Mouse (Mus musculus) brain, embryonic 14.5 days (tissue): ENCODE measurements around the gene Mab21l1.

ENCODE experiments used
- CTCF ChIP-seq: fragments of 200-500 bp; IDR thresholded peaks from 2 replicates; pipeline ENCODE4 v1.5.1; 2012; ENCODE audit warnings: inconsistent platforms, mild to moderate bottlenecking, moderate library complexity, borderline replicate concordance; ENCODE audit not compliant: insufficient read depth, insufficient read length; ENCODE audit errors: extremely low read depth
- POLR2A ChIP-seq: fragments of 200-500 bp; IDR thresholded peaks from 2 replicates; pipeline ENCODE4 v1.6.1; 2012; ENCODE audit warnings: mild to moderate bottlenecking, inconsistent platforms, borderline replicate concordance; ENCODE audit not compliant: poor library complexity, insufficient read depth, insufficient read length, severe bottlenecking; ENCODE audit errors: extremely low read depth

DNA sequence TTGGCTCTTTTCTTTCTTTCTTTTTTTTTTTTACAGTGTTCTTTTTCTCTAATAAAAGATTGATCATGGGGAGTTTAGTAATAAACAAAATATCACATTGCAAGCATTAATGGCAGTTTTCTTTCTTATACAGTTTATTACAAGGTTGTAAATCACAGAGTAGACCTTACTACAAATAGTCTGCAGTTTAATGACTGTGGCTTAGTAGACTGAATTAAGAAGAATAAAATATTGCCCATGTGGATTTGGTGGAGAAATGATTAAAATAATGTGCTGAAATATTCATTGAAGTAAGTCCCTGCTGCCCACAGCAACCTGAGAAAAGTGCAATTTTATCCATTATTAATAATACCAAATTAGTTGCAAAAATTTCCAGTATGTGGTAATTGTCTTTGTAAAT, 37.3 kb downstream of the Mab21l1 start:
- TF ChIP-seq POLR2A (no peak), CTCF (no peak)
